Mouse (Mus musculus) CD4-positive, CD25-positive, alpha-beta regulatory T cell, adult 9 weeks (primary cell): Measurements from ENCODE around the gene Actc1. TPM values are rescaled to one million over a fixed set of nuclear protein-coding genes. Genes with fewer than 3 reads are reported as not detected.

Source experiments
- polyA plus RNA-seq: library from polyadenylated mRNA; unstranded; fragments of 100-300 nt; shearing (Covaris generic); gene quantifications from one replicate; pipeline ENCODE4 v1.2.1, GENCODE M21; 2017

The Actc1 gene
- polyA plus RNA-seq, result not detected

GRCm38 (mm10) chr2:114052696-114053598 lies at the start of gene Actc1:
Actc1 (minus strand) TSS chr2:114053548.

GRCm38 (mm10) chr2:114013295-114013771 lies 40.0 kb downstream of the Actc1 start, which contains the start of gene Gjd2:
Gjd2 (minus strand) TSS chr2:114013619.

Other genes starting within 250 kb of the Actc1 start
- 9.1 TPM for gene Scg5, start 224.4 kb downstream of the Actc1 start, polyA plus RNA-seq
- 7.7 TPM for gene Arhgap11a, start 204.9 kb downstream of the Actc1 start, polyA plus RNA-seq
- not detected for gene Gjd2, start 39.9 kb downstream of the Actc1 start, polyA plus RNA-seq
- 106 TPM for gene Aqr, start 133.5 kb upstream of the Actc1 start, polyA plus RNA-seq
- 4.1 TPM for gene Zfp770, start 147.9 kb upstream of the Actc1 start, polyA plus RNA-seq